Mouse (Mus musculus) embryonic facial prominence, embryonic 13.5 days (tissue): ENCODE measurements at regions not wholly inside any gene's neighbourhood (a gene's known extent, or its start where the extent isn't known, plus 50 kb on each side); places are given as distances from the start of the nearest gene placed in this dataset.
A peak's percentile ranks its signal among the peaks of the same experiment; 100 is the strongest.

Source experiments
- ATAC-seq: fragments of 200-750 bp; cut with Nextera tagmentation; 2 replicates; pipeline ENCODE4 v1.8.0; 2017; ENCODE audit warnings: low read depth; ENCODE audit not compliant: insufficient number of reproducible peaks, insufficient read depth, low FRiP score, low TSS enrichment
- H3K27ac ChIP-seq: fragments of 300-500 bp; sonication (generic); 2 replicates; pipeline ENCODE4 v1.5.1; 2015; ENCODE audit warnings: moderate library complexity, mild to moderate bottlenecking, inconsistent platforms
- H3K27me3 ChIP-seq: fragments of 300-500 bp; sonication (generic); 2 replicates; pipeline ENCODE4 v1.6.1; 2015; ENCODE audit warnings: mild to moderate bottlenecking, inconsistent platforms
- H3K36me3 ChIP-seq: fragments of 300-500 bp; sonication (generic); 2 replicates; pipeline ENCODE4 v1.6.1; 2015; ENCODE audit warnings: mild to moderate bottlenecking, inconsistent platforms
- H3K4me1 ChIP-seq: fragments of 300-500 bp; sonication (generic); 2 replicates; pipeline ENCODE4 v1.6.1; 2015; ENCODE audit warnings: inconsistent platforms
- H3K4me2 ChIP-seq: fragments of 300-500 bp; sonication (generic); 2 replicates; pipeline ENCODE4 v1.6.1; 2015; ENCODE audit warnings: moderate library complexity, mild to moderate bottlenecking, inconsistent platforms
- H3K4me3 ChIP-seq: fragments of 300-500 bp; sonication (generic); 2 replicates; pipeline ENCODE4 v1.5.1; 2015; ENCODE audit warnings: mild to moderate bottlenecking, inconsistent platforms
- H3K9ac ChIP-seq: fragments of 300-500 bp; sonication (generic); 2 replicates; pipeline ENCODE4 v1.6.1; 2015; ENCODE audit warnings: mild to moderate bottlenecking, inconsistent platforms
- H3K9me3 ChIP-seq: fragments of 300-500 bp; sonication (generic); 2 replicates; pipeline ENCODE4 v1.6.1; 2016; ENCODE audit warnings: inconsistent platforms
- WGBS: fragments of 180-500 bp; shearing (Covaris S2); methylation state at CpG from one replicate; pipeline ENCODE4 v1.1.7; 2015; ENCODE audit warnings: mixed read lengths; 5-methylcytosine and 5-hydroxymethylcytosine counted together

DNA sequence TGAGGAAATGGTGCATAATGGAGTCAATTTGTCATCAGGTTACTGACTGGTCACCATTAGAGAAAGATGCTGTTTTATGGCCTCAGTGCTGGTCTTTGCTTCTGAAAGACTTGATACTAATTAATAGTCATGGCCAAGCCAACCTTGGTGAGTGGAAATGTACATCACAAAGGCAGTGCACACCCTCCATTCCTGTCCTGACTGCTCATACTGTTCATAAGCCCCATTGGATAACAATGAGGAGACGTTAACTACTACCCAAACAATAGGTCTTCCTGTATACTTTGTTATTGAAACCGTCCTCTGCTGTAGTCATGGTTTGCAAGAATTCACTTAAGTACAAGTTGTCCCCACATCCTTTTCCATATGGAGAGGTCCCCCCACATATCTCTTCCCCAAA is 605.8 kb upstream of the Slc35b3 start:
- ATAC-seq: no peak
- H3K9me3 ChIP-seq: no peaks in the 10 kb centered on the region
- 83% methylated on average over 2 of the region's 2 CpGs for WGBS

DNA sequence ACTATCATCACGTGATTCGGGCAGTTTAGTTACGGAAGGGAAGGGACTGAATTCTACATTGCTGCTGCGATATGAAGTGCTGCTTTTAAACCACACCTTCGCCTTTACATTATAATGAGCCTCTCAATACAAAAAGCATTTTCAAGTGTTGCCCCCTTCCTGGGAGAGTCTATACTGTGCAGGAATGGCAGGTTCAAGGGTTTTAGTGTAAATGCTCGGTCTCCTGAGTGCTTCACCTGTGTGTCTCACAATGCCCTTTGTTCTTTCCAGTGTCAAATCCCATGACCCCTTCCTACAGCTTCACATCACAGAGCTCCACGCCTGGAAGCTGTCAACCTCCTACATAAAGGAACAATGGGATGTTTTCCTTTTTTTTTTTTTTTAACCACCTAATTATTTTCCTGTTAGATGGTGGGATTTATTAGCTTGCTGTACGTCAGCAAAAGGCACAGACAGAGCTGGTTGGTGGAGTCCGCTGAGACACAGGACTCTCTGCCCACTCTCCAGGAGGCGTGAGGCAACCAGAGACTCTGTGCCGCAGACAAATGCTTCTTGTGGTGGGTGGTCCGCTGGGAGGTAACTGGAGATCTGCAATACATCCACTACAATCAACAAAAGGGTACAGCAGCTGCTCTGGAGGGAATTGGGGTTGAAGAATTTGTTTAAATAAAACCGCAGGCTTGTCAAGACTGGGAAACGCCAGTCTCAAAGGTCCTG is 577.2 kb upstream of the Slc35b3 start:
- H3K27me3 ChIP-seq: 0 out of 2 replicates have a peak, but pooled peaks cover 4% of the 10 kb centered on the region
- H3K36me3 ChIP-seq: no peaks in the 10 kb centered on the region
- 27% methylated on average over 14 of the region's 14 CpGs for WGBS
- no peaks in the 10 kb centered on the region for H3K9me3 ChIP-seq
- no peak overlapping the region for H3K4me3 ChIP-seq
- H3K4me2 ChIP-seq: peak overlapping the region; percentile 4; the same call in 1 of the 2 replicates
- no peak overlapping the region for H3K27ac ChIP-seq
- H3K9ac ChIP-seq: no peak overlapping the region
- 0 out of 2 replicates have a peak, but pooled peaks have one; percentile 59 for ATAC-seq
- H3K4me1 ChIP-seq: peaks cover 18% of the 10 kb centered on the region

More for the DNA sequence above, 605.8 kb upstream of the Slc35b3 start:
- H3K4me1 ChIP-seq: no peaks in the 10 kb centered on the region; the same call in 1 of the 2 replicates
- H3K36me3 ChIP-seq: no peaks in the 10 kb centered on the region
- no peak overlapping the region for H3K27ac ChIP-seq
- H3K27me3 ChIP-seq: no peaks in the 10 kb centered on the region
- H3K4me2 ChIP-seq: no peak overlapping the region
- H3K4me3 ChIP-seq: no peak overlapping the region
- H3K9ac ChIP-seq: no peak overlapping the region

DNA sequence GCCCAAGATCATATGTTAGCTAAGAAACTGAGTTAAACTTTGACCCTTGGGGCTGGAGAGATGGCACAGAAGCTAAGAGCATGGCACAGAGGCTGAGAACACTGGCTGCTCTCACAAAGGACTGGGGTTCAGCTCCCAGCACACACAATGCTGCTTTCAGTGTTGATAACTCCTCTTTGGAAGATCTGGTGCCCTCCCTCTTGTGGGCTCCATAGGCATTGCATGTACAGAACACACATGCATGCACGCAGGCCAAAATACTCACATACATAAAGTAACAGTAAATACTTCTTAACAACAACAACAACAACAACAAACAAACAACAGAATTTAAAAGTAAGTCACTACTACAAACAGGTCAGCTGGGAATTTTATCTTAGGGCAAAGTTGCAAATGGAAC is 565.8 kb upstream of the Slc35b3 start:
- H3K4me3 ChIP-seq: no peak overlapping the region
- no peak for ATAC-seq
- H3K36me3 ChIP-seq: no peaks in the 10 kb centered on the region
- H3K9ac ChIP-seq: no peak overlapping the region
- H3K4me2 ChIP-seq: no peak overlapping the region
- H3K27ac ChIP-seq: no peak overlapping the region
- H3K4me1 ChIP-seq: peaks cover 6% of the 10 kb centered on the region; the same call in 1 of the 2 replicates
- no peaks in the 10 kb centered on the region for H3K27me3 ChIP-seq
- 91% methylated on average over 1 of the region's 1 CpGs for WGBS
- H3K9me3 ChIP-seq: no peaks in the 10 kb centered on the region

DNA sequence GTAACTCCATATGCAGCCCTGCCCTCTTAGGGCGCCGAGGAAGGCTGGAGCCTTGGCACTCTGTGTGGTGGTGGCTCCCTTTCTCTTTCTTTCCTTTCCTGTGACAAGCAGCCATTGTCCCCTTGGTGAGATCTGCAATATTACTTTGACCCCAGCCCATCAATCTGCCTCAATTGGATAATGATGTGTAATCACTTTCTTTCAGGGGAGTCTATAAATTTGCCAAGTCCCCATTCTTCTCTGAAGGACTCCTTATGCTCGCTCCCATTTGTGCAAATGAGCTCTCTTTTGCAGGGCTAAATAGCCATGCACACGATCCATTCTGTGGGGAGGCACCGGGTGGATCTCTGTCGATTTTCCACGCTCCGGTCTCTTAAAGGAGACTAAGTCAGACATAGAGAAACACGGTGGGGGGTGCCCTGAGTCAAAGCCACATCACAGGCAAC is 563.2 kb upstream of the Slc35b3 start:
- no peaks in the 10 kb centered on the region for H3K27me3 ChIP-seq

DNA sequence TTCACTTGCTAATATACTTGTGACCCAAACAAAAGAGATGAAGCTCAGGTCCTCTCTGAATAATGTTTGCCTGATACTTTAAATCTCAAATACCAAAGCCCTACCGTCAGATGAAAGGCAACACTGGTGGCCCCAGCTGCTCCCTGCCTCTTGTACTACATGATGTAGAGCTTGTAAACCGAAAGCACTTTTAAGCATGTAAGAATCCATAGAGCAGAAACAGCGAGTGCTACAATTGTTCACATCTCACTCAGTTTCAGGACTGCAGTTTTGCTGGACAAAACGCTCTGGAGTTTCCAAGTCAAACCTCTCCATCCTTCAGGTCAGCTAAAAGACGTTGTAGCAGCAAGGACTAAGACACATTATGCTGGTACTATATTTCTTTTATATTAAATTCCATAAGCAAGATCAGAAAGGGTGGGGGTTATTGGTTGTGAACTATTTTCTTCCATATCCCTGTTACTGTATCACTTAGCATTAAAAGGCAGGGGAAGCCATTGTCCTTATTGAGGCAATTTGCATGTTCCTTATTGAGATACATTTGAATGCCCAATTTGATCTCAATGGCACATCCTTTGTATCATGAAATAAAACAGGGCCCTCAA is 562.7 kb upstream of the Slc35b3 start:
- 55% methylated on average over 5 of the region's 5 CpGs for WGBS
- Histone ChIP-seq H3K27me3 (no peaks in the 10 kb centered on the region), H3K36me3 (no peaks in the 10 kb centered on the region), H3K4me2 (no peak overlapping the region), H3K4me3 (no peak overlapping the region), H3K4me1 (peaks cover 6% of the 10 kb centered on the region; the same call in 1 of the 2 replicates), H3K9me3 (no peaks in the 10 kb centered on the region), H3K27ac (no peak overlapping the region), H3K9ac (no peak overlapping the region)
- ATAC-seq: no peak

More for the DNA sequence above, 563.2 kb upstream of the Slc35b3 start:
- Histone ChIP-seq H3K9me3 (no peaks in the 10 kb centered on the region), H3K4me3 (no peak overlapping the region), H3K27ac (no peak overlapping the region), H3K9ac (no peak overlapping the region), H3K4me2 (peak overlapping the region; percentile 37), H3K36me3 (no peaks in the 10 kb centered on the region), H3K4me1 (peaks cover 6% of the 10 kb centered on the region; the same call in 1 of the 2 replicates)
- 16% methylated on average over 9 of the region's 9 CpGs for WGBS
- ATAC-seq: no peak

DNA sequence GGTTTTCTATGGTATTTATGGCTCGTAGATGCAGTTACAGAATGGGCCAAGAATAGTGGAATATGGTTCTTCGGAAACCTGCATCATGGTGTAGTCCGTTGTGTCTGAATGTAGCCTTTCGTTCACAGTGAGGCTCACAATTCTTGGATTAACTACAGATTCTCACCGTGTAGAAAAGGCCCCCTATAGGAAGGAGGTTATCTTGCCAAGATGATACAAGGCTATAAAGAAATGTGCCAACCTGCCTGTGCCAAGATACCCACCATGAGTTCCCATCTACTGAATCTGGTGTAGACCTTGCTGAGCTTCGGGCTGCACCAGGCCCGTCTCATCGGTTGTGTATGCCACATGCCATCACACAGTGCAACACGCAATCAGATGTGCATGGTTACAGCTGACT is 560.2 kb upstream of the Slc35b3 start:
- no peaks in the 10 kb centered on the region for H3K27me3 ChIP-seq
- peaks cover 6% of the 10 kb centered on the region; the same call in 1 of the 2 replicates for H3K4me1 ChIP-seq
- H3K36me3 ChIP-seq: no peaks in the 10 kb centered on the region

DNA sequence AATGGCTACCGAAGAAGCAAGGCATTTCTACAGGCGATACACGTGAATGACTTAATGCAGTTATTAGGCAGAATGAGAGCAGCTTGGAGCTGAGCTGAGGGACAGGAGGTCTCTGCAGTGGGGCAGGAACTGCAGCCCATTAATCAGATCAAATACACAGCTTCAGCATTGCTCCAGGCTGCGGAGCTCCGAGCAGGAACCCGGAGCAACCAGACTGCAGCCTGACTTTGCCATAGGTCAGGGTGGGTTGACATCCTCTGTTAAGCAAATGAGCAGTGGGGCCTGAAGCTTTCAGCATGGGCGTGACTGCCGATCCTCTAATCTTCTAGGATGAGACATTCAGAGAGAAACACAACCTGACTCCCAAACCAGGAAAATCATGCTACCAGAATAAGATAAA is 555.4 kb upstream of the Slc35b3 start:
- Histone ChIP-seq H3K4me2 (no peak overlapping the region), H3K27me3 (no peaks in the 10 kb centered on the region), H3K4me1 (no peaks in the 10 kb centered on the region), H3K36me3 (no peaks in the 10 kb centered on the region), H3K27ac (no peak overlapping the region), H3K9ac (no peak overlapping the region), H3K9me3 (no peaks in the 10 kb centered on the region), H3K4me3 (no peak overlapping the region)
- WGBS: 43% methylated on average over 8 of the region's 8 CpGs
- ATAC-seq: no peak

More for the DNA sequence above, 560.2 kb upstream of the Slc35b3 start:
- H3K27ac ChIP-seq: no peak overlapping the region
- no peaks in the 10 kb centered on the region for H3K9me3 ChIP-seq
- H3K4me3 ChIP-seq: no peak overlapping the region
- no peak overlapping the region for H3K4me2 ChIP-seq
- no peak overlapping the region for H3K9ac ChIP-seq
- WGBS: 94% methylated on average over 9 of the region's 9 CpGs
- ATAC-seq: no peak

DNA sequence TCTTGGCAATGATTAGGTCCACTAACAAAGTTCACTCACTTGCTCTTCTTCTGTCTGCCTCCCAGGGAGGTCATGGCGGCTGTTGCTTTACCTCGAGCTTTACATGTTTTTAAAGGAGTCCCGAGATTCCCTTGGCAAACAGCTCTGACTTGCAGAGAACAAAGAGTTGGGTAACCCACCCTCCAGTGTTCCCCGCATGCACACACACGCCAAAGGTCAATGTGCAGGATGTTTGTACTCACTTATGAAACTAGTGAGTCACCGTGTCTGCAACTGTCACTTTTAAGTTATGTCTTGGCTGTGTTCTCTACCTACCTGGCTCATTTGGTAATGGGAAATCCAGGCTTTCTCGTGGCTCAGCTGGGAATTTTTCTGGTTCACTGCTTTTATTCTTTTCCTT is 529.1 kb upstream of the Slc35b3 start:
- WGBS: 66% methylated on average over 7 of the region's 7 CpGs
- Histone ChIP-seq H3K9ac (no peak overlapping the region), H3K4me2 (no peak overlapping the region), H3K9me3 (no peaks in the 10 kb centered on the region), H3K27me3 (no peaks in the 10 kb centered on the region), H3K36me3 (no peaks in the 10 kb centered on the region), H3K27ac (no peak overlapping the region), H3K4me1 (no peaks in the 10 kb centered on the region), H3K4me3 (no peak overlapping the region)
- ATAC-seq: no peak

DNA sequence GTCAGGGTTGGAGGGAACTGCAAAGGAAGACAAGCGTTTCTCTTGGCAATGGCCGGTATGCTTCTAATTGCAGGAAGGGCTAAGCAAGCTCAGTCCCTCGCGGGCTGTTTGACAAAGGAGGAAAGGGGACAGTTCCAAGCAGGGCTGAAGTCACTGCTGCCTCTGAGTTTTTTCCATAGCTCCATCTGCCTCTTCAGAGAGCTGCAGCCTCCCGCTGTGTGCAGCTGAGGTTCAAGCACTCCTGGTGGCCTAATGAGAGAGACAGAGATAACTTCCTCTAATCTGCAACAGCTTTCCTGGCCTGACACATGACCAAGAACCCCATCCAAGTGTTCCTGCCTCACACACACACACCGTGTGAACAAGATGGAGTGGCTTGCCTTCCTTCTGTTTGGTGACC is 511.9 kb upstream of the Slc35b3 start:
- no peaks in the 10 kb centered on the region for H3K4me1 ChIP-seq
- H3K4me3 ChIP-seq: no peak overlapping the region
- no peaks in the 10 kb centered on the region for H3K36me3 ChIP-seq
- H3K4me2 ChIP-seq: no peak overlapping the region
- H3K9me3 ChIP-seq: no peaks in the 10 kb centered on the region
- WGBS: 60% methylated on average over 6 of the region's 6 CpGs
- no peak overlapping the region for H3K27ac ChIP-seq
- no peaks in the 10 kb centered on the region for H3K27me3 ChIP-seq
- ATAC-seq: no peak
- no peak overlapping the region for H3K9ac ChIP-seq

DNA sequence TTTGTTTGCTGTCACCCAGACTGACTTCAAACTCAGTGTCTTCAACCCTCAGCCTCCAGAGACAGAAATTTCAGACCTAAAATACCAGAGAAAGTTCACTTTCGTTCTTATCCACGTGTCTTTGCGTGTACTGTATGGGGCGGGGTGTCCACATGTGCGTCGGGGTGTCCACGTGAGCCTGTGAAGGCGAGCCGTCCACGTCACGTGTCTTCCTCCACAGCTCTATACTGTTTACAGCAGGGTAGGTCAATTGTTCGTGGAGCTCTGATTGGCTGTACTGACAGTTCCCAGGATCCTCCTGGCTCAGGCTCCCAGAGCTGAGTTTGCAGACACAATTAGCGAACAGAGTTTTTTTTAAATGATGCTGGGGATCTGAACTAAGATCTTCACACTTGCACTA is 481.1 kb upstream of the Slc35b3 start:
- Histone ChIP-seq H3K27ac (no peak overlapping the region), H3K9ac (no peak overlapping the region), H3K4me3 (no peak overlapping the region), H3K36me3 (no peaks in the 10 kb centered on the region), H3K9me3 (no peaks in the 10 kb centered on the region), H3K4me2 (no peak overlapping the region), H3K27me3 (no peaks in the 10 kb centered on the region), H3K4me1 (no peaks in the 10 kb centered on the region)
- WGBS: 93% methylated on average over 13 of the region's 13 CpGs
- no peak for ATAC-seq

DNA sequence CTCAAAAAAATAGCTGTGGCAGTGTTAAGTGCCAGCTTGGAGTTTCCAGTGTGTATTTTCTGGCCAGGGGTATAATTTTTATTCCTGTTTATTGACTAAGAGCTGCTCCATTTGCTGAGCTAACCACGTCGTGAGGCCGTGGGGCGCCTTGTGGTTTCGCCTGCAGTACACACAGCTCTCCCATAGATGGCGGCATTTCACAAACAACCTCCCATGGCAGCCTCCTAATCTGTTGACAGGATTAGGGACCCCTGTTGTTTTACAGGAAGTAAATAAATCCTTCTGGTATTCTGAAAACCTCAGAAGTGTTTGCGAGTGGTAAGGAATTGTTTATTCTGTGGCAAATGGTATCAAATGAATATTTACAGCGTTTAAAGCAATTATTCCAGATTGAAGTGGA is 480.2 kb upstream of the Slc35b3 start:
- Histone ChIP-seq H3K27ac (no peak overlapping the region), H3K9ac (no peak overlapping the region), H3K27me3 (no peaks in the 10 kb centered on the region), H3K4me2 (no peak overlapping the region), H3K36me3 (no peaks in the 10 kb centered on the region), H3K9me3 (no peaks in the 10 kb centered on the region), H3K4me1 (no peaks in the 10 kb centered on the region), H3K4me3 (no peak overlapping the region)
- 14% methylated on average over 8 of the region's 8 CpGs for WGBS
- no peak for ATAC-seq

DNA sequence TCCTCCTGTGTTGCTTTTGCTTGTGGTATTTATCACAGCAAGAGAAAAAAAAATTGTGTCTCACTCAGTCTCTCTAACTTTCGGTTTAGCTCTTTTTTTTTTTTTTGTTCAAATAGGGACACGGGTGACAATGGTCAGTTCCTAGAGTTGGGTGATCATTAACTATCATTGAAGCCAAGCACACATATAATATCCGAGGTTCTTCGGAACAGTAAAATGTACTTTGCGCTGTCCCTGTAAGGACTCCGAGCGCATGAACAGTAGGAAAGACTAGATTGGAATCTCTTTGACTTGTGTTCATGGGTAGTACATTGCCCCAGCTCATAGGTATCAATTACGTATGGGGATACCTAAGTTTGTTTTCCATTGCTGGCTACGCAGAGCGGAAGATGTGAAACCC is 479.7 kb upstream of the Slc35b3 start:
- Histone ChIP-seq H3K9ac (no peak overlapping the region), H3K9me3 (no peaks in the 10 kb centered on the region), H3K4me2 (no peak overlapping the region), H3K4me1 (no peaks in the 10 kb centered on the region), H3K27me3 (no peaks in the 10 kb centered on the region), H3K4me3 (no peak overlapping the region), H3K27ac (no peak overlapping the region), H3K36me3 (no peaks in the 10 kb centered on the region)
- ATAC-seq: no peak
- WGBS: 90% methylated on average over 10 of the region's 10 CpGs
